Mouse (Mus musculus) olfactory bulb, adult 2 months (tissue): ENCODE measurements around the gene Zfp574. TPM values are rescaled to one million over a fixed set of nuclear protein-coding genes. Genes with fewer than 3 reads are reported as not detected.

ENCODE experiments used
- H3K27ac ChIP-seq: fragments of 200-500 bp; 2 replicates; pipeline ENCODE4 v1.5.1; 2012; ENCODE audit warnings: low read depth, low read length; ENCODE audit not compliant: insufficient read depth
- H3K4me1 ChIP-seq: fragments of 200-500 bp; 2 replicates; pipeline ENCODE4 v1.6.1; 2012; ENCODE audit warnings: low read length; ENCODE audit not compliant: control insufficient read depth, insufficient read depth
- H3K4me3 ChIP-seq: fragments of 200-500 bp; 2 replicates; pipeline ENCODE4 v1.5.1; 2012; ENCODE audit warnings: mild to moderate bottlenecking, low read depth, low read length, moderate library complexity; ENCODE audit not compliant: insufficient read depth
- CTCF ChIP-seq: fragments of 200-500 bp; IDR thresholded peaks from 2 replicates; pipeline ENCODE4 v1.5.1; 2012; ENCODE audit warnings: low read depth, mild to moderate bottlenecking, low read length, moderate library complexity; ENCODE audit not compliant: insufficient read depth
- POLR2A ChIP-seq: fragments of 200-500 bp; IDR thresholded peaks from 2 replicates; pipeline ENCODE4 v1.6.1; 2012; ENCODE audit warnings: mild to moderate bottlenecking, low read depth, low read length, moderate library complexity; ENCODE audit not compliant: insufficient read depth
- WGBS: fragments of 180-500 bp; shearing (Covaris S2); methylation state at CpG from one replicate; pipeline ENCODE4 v1.1.7; 2018; 5-methylcytosine and 5-hydroxymethylcytosine counted together
- polyA plus RNA-seq: library from polyadenylated mRNA; stranded (reverse); fragments of >200 nt; gene quantifications from 2 replicates; pipeline ENCODE4 v1.2.4, GENCODE M21; 2012; ENCODE audit warnings: low replicate concordance; ENCODE audit not compliant: missing spikeins, insufficient read depth, insufficient read length

The Zfp574 gene
- polyA plus RNA-seq, 1 experiment: not detected

GRCm38 (mm10) chr7:25121240-25121786 lies 48.9 kb downstream of the Zfp574 start:
- 73% methylated on average over 13 of the region's 13 CpGs for WGBS
- H3K4me1 ChIP-seq: peaks cover 21% of the 10 kb centered on the region
- TF ChIP-seq POLR2A (no peak), CTCF (no peak)
- no peak overlapping the region for H3K27ac ChIP-seq
- no peak overlapping the region for H3K4me3 ChIP-seq

GRCm38 (mm10) chr7:25125716-25126281 lies 53.4 kb downstream of the Zfp574 start:
- Histone ChIP-seq H3K27ac (no peak overlapping the region), H3K4me1 (peaks cover 18% of the 10 kb centered on the region), H3K4me3 (no peak overlapping the region)
- 80% methylated on average over 10 of the region's 10 CpGs for WGBS
- TF ChIP-seq POLR2A (no peak), CTCF (no peak)

- no peak overlapping the region for H3K27ac ChIP-seq
- WGBS: 82% methylated on average over 9 of the region's 9 CpGs
- H3K4me1 ChIP-seq: peaks cover 7% of the 10 kb centered on the region
- H3K4me3 ChIP-seq: no peak overlapping the region
- no peak for TF ChIP-seq POLR2A
- TF ChIP-seq CTCF: no peak
Observed at GRCm38 (mm10) chr7:25127971-25128370, 55.6 kb downstream of the Zfp574 start.

GRCm38 (mm10) chr7:25129390-25129979 lies 57.1 kb downstream of the Zfp574 start:
- Histone ChIP-seq H3K27ac (no peak overlapping the region), H3K4me1 (peaks cover 10% of the 10 kb centered on the region), H3K4me3 (no peak overlapping the region)
- 56% methylated on average over 13 of the region's 13 CpGs for WGBS
- TF ChIP-seq CTCF (no peak), POLR2A (no peak)

GRCm38 (mm10) chr7:25130565-25130964 lies 58.2 kb downstream of the Zfp574 start:
- TF ChIP-seq POLR2A: no peak
- no peak for TF ChIP-seq CTCF
- no peak overlapping the region for H3K4me3 ChIP-seq
- peaks cover 10% of the 10 kb centered on the region for H3K4me1 ChIP-seq
- no peak overlapping the region for H3K27ac ChIP-seq
- WGBS: 88% methylated on average over 11 of the region's 11 CpGs

GRCm38 (mm10) chr7:25131247-25131646 lies 58.9 kb downstream of the Zfp574 start:
- 92% methylated on average over 11 of the region's 11 CpGs for WGBS
- TF ChIP-seq CTCF (no peak), POLR2A (no peak)
- peaks cover 10% of the 10 kb centered on the region for H3K4me1 ChIP-seq
- no peak overlapping the region for H3K4me3 ChIP-seq
- H3K27ac ChIP-seq: no peak overlapping the region

GRCm38 (mm10) chr7:25132318-25132960 lies 60.1 kb downstream of the Zfp574 start:
- TF ChIP-seq CTCF (no peak), POLR2A (no peak)
- no peak overlapping the region for H3K4me3 ChIP-seq
- no peak overlapping the region for H3K27ac ChIP-seq
- WGBS: 16% methylated on average over 25 of the region's 25 CpGs
- H3K4me1 ChIP-seq: peaks cover 10% of the 10 kb centered on the region

Other genes starting within 250 kb of the Zfp574 start
- gene Gm9844, start 210.4 kb upstream of the Zfp574 start, polyA plus RNA-seq: not detected in 2 replicates
- not detected in 2 replicates for gene Lypd4, start 202.6 kb upstream of the Zfp574 start, polyA plus RNA-seq
- not detected in 2 replicates for gene Dmrtc2, start 202.5 kb upstream of the Zfp574 start, polyA plus RNA-seq
- gene Rps19, start 188.2 kb upstream of the Zfp574 start, polyA plus RNA-seq: 1,132 TPM in 1 of 2 replicates, not detected in the other
- not detected in 2 replicates for gene Cd79a, start 175.2 kb upstream of the Zfp574 start, polyA plus RNA-seq
- gene Arhgef1, start 169.7 kb upstream of the Zfp574 start, polyA plus RNA-seq: 291 and 636 TPM in 2 replicates
- not detected in 2 replicates for gene Gm4881, start 128.1 kb upstream of the Zfp574 start, polyA plus RNA-seq
- gene Rabac1, start 99.8 kb upstream of the Zfp574 start, polyA plus RNA-seq: not detected in 2 replicates
- 361 and 745 TPM in 2 replicates for gene Atp1a3, start 66.6 kb upstream of the Zfp574 start, polyA plus RNA-seq
- not detected in 2 replicates for gene Grik5, start 221 bp upstream of the Zfp574 start, polyA plus RNA-seq
- gene Pou2f2, start 107.2 kb downstream of the Zfp574 start, polyA plus RNA-seq: not detected in 2 replicates
- not detected in 2 replicates for gene Dedd2, start 148.0 kb downstream of the Zfp574 start, polyA plus RNA-seq
- gene Zfp526, start 148.9 kb downstream of the Zfp574 start, polyA plus RNA-seq: not detected in 2 replicates
- gene Gsk3a, start 165.3 kb downstream of the Zfp574 start, polyA plus RNA-seq: not detected in 2 replicates
- gene Erf, start 178.2 kb downstream of the Zfp574 start, polyA plus RNA-seq: not detected in 2 replicates
- gene Cic, start 195.1 kb downstream of the Zfp574 start, polyA plus RNA-seq: 41.9 TPM in 1 of 2 replicates, not detected in the other
- not detected in 2 replicates for gene Pafah1b3, start 225.4 kb downstream of the Zfp574 start, polyA plus RNA-seq
- not detected in 2 replicates for gene Prr19, start 228.8 kb downstream of the Zfp574 start, polyA plus RNA-seq
- not detected in 2 replicates for gene Tmem145, start 233.5 kb downstream of the Zfp574 start, polyA plus RNA-seq
- not detected in 2 replicates for gene Megf8, start 244.6 kb downstream of the Zfp574 start, polyA plus RNA-seq